Mouse (Mus musculus) spleen, embryonic (tissue): ENCODE measurements at regions not wholly inside any gene's neighbourhood (a gene's known extent, or its start where the extent isn't known, plus 50 kb on each side); places are given as distances from the start of the nearest gene placed in this dataset.

Experiments used
- CTCF ChIA-PET: fragments of 350-600 bp; sonication (Branson Sonifier 250); formaldehyde crosslinking; loops from one replicate; lab custom pipeline; 2022; lab: Charles Lee

DNA sequence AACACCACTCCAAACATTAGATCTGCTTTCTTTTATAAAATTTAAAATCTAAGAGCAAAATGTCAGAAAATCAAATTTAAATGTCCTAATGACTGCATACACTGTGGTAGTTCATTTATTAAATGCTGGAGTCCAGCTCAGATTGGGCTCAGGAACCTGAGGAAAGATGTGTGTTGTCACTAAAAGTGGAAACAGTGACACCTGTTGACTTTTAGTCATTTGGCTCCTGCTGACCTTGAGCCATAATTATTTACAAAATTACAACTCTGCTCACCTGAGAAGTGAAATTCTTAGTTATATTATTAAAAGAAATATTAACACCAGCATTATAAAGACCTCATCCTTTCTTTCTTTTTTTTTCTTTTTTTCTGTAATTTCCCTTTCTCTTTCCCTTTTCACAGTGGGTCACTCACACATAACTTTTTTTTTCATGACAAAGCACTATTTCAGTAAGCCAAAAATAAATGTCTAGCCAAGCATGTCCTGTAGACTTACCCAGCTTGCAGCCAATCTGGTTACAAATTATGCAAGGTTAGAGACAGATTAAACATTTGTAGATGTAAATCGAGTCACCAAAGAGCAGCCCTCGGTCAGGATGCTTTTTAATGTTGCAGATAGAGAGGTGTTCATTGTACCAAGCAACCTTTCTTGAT, 288.9 kb upstream of the Tet2 start:
- CTCF ChIA-PET: no interaction called here

DNA sequence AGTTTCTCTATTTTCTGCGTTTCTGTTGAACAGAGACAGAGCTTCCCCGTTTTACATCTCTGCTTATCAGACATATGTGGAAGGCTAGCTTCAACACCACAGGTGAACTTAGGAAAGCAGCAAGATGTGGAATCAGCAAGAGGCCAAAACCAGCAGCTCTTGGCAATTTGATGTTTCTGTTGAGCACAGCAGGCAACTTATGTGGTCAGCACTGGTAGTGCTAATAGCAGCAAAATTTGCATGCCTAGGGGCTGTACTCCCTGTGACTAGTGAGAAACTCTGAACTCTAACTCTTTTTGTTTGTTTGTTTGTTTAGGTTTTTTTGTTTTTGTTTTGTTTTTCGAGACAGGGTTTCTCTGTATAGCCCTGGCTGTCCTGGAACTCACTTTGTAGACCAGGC, 289.5 kb upstream of the Tet2 start:
- CTCF ChIA-PET: no interaction called here

DNA sequence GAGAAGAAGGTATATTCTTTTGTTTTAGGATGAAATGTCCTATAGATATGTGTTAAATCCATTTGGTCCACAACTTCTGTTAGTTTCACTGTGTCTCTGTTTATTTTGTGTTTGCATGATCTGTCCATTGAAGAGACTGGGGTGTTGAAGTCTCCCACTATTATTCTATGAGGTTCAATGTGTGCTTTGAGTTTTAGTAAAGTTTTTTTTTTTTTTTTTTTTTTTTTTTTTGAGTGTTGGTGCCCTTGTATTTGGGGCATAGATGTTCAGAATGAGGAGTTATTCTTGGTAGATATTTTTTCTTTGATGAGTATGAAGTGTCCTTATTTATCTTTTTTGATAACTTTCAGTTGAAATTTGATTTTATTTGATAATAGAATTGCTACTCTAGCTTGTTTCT, 301.4 kb upstream of the Tet2 start:
- CTCF ChIA-PET: no interaction called here

DNA sequence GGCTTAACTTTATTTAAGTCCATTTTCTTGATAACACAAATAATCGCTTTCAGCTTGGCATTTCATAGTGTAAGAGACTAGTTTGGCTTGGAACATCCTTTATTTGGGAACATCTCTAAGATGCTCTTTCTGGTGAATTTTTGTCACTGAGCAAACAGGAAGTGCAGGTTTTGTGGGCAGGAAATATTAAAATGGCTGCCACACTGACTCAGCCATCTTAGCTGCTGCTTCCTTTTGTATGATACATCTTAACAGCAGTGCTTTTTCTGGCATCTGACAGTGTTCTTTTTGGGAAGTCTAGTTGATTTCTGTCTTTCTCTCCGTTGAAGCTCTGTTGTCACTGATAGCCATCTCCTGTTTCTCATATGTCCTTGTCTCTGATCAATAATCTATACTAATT, 329.4 kb upstream of the Tet2 start:
- CTCF ChIA-PET: no interaction called here

- CTCF ChIA-PET: no interaction called here
These were observed 331.6 kb upstream of the Tet2 start for GRCm38 (mm10) chr3:133876439-133877072.

GRCm38 (mm10) chr3:133877310-133877709, 332.4 kb upstream of the Tet2 start:
- CTCF ChIA-PET: interaction anchor here (0.6 kb wide), 1 partner anchor 240 kb away, joined by 3 read pairs; no protein-coding TSS in a partner anchor

DNA sequence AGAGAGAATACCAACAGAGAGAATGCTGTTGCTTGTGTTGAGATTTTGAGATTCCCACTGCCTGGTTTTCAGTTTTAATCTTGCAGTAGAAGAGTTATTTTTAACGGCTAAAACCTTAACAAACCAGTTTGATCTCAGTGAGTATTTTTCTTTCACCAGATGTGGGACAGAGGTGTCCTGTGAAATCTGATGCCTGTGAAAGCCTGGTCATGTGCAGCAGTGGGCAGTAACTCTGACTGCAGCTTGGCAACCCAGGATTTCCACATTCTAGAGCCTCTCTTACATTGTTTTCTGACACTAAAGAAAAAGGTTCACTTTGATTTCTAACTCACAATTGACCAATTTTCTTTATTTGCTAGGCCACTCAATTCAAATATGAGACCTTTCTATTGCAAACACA, 335.7 kb upstream of the Tet2 start:
- CTCF ChIA-PET: no interaction called here

- CTCF ChIA-PET: interaction anchor here (0.6 kb wide), 1 partner anchor 245 kb away, joined by 11 read pairs; no protein-coding TSS in a partner anchor
These were observed 334.4 kb upstream of the Cxxc4 start for GRCm38 (mm10) chr3:133901931-133902330.

- CTCF ChIA-PET: no interaction called here
These were observed 314.1 kb upstream of the Cxxc4 start for GRCm38 (mm10) chr3:133922200-133922599.

- CTCF ChIA-PET: no interaction called here
These were observed 271.0 kb upstream of the Cxxc4 start for GRCm38 (mm10) chr3:133965322-133965721.

- CTCF ChIA-PET: no interaction called here
These were observed 268.1 kb upstream of the Cxxc4 start for GRCm38 (mm10) chr3:133968176-133968575.

DNA sequence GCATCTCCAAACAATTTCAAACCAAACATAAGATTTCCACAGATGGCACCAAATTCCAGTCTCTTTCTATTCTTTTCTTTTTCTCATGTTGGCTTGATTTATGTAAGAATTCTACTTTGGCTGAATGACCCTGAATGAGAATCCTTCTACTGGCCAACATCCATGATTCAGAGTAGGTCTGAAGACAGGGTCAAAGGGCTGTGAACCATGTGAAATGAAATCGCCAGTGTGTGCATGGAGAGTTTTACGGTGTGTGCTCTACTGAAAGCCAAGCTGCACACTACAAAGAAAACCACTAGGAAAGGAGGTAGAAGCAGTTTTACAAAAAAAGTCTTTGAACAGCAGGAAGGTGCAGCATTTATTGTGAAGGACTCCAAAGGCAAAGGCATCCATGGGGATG, 263.5 kb upstream of the Cxxc4 start:
- CTCF ChIA-PET: no interaction called here

DNA sequence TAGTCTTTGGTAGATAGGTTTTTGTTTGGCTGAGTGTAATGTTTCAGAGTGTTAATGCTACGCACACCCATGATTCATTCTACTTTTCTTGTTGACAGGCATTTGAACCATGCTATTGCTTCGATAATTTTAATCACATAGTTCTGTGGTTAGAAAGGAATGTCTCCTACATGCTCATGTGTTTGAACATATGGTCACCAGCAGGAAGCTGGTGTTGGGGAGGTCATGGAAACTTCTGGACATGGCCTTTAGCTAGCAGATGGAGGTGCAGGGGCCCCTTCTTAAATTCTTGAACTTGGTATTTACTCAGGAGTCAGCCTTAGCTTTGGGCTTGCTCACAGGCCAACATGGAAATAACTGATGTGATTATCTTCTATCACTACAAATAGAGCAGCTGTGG, 248.6 kb upstream of the Cxxc4 start:
- CTCF ChIA-PET: no interaction called here

DNA sequence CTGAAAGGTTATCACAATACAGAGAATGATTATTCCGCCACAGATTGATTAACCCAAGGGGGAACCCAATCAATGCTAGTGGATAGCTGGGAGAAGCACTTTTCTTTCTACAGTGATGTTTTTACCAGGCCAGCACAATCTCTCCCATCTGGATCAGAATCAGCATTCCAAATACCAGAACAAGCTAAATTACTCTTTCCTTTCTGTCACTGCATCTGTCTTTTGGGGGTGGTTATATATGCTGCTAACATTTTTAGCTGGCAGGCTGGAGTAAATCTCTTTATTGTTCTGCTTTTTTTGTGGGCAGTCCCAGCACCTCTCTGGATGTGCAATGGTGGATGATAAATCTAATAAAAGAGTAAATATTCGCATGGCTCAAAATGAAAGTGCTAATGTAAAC, 242.3 kb upstream of the Cxxc4 start:
- CTCF ChIA-PET: no interaction called here

- CTCF ChIA-PET: no interaction called here
These were observed 236.3 kb upstream of the Cxxc4 start for GRCm38 (mm10) chr3:133999965-134000364.

GRCm38 (mm10) chr3:134000595-134000994, 235.7 kb upstream of the Cxxc4 start:
- CTCF ChIA-PET: no interaction called here

DNA sequence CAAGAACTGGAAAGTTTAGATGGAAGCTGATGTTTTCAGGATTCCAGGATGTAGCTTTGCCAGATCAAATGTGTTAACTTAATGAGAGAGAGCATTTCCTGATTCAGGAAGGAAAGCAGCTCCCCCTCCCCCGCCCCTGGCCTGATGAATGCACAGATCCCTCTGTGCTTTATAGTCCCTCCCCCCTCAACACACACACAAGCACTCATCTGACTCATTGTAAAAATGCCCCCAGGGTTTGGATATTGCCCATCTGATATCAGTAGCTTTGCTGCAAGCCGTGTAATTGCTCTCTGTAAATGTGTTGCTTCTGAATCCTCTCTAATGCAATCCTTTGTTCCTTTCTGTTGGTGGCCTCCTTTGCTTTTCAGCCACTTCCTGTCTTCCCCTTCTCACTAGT, 221.5 kb upstream of the Cxxc4 start:
- CTCF ChIA-PET: no interaction called here

- CTCF ChIA-PET: no interaction called here
These were observed 220.9 kb upstream of the Cxxc4 start for GRCm38 (mm10) chr3:134015412-134015811.

DNA sequence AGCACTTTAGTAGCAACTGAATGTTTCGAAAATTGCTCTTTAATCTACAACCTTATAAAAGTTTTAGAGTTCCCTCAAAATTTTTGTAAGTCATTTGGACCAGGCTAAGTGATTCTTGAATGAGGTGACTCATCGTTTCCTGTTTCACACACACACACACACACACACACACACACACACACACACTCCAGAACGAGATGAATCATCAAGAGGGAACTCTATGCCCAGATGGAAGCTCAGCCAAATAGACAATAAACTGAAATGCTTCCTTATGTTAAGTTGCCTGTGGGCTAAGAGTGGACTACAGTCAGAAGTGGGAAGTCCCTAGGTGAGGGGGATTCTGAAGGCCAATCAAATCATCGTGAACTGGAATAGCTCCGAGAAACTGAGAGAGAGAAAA, 202.4 kb upstream of the Cxxc4 start:
- CTCF ChIA-PET: interaction anchor here (0.7 kb wide), 1 partner anchor 353 kb away, joined by 4 read pairs; no protein-coding TSS in a partner anchor

GRCm38 (mm10) chr3:134036310-134036934, 199.9 kb upstream of the Cxxc4 start:
- CTCF ChIA-PET: no interaction called here

DNA sequence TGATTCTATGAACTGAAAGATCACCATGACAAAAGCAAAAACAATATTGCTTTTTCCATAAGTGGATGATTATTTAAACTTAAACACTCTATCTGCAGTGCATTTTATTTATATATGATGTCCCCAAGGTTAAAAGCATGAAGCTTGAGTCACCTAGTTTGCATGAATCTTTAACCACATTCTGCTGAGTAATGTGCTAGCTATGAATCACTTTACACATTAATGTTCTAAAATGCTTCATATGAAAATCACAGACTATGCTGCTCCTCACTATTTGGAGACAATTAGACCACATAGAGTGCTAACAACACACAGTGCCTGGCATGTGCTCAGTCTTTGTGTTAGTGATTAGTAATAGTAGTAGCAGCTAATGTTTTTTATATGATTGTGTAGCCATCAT, 185.6 kb upstream of the Cxxc4 start:
- CTCF ChIA-PET: no interaction called here

- CTCF ChIA-PET: no interaction called here
These were observed 153.8 kb upstream of the Cxxc4 start for GRCm38 (mm10) chr3:134082461-134082860.
